Mouse (Mus musculus): ENCODE results near the gene Otub2. TPM values are rescaled to one million over a fixed set of nuclear protein-coding genes. Genes with fewer than 3 reads are reported as not detected.
A peak's percentile ranks its signal among the peaks of the same experiment; 100 is the strongest.
"Not testable (repeated sequence)": the region's sequence is repeated elsewhere in the genome, so short reads cannot be mapped to it uniquely, and the experiment has no call there.

Otub2 gene
- polyA plus RNA-seq, 1 experiment from 2014 or later = 24.0 TPM

- peak overlapping the region; percentile 97 for H3K9ac ChIP-seq
- no peaks in the 10 kb centered on the region for H3K9me3 ChIP-seq
- no peaks in the 10 kb centered on the region for H3K27me3 ChIP-seq
- WGBS = 12% methylated on average over 33 of the region's 33 CpGs
- peak overlapping the region; percentile 95 for H3K4me2 ChIP-seq
- H3K4me3 ChIP-seq = peak overlapping the region; percentile 88
- no peak; the same call in 1 of the 2 replicates for ATAC-seq (ENCODE audit: low FRiP score, low read depth)
- peaks cover 13% of the 10 kb centered on the region for H3K36me3 ChIP-seq
- peak overlapping the region; percentile 82 for H3K27ac ChIP-seq (replicated peaks)
- peaks cover 48% of the 10 kb centered on the region for H3K4me1 ChIP-seq (replicated peaks)
These were observed 36.7 kb downstream of the Otub2 start for GRCm38 (mm10) chr12:103425016-103425728.

- Histone ChIP-seq H3K27ac (replicated peaks) (peak within 1 kb of the TSS; percentile 82), H3K9ac (peak within 1 kb of the TSS; percentile 97), H3K4me3 (peak within 1 kb of the TSS; percentile 88), H3K27me3 (no peaks in the 10 kb centered on the region), H3K36me3 (peaks cover 13% of the 10 kb centered on the region), H3K4me1 (replicated peaks) (peaks cover 45% of the 10 kb centered on the region), H3K4me2 (peak within 1 kb of the TSS; percentile 95), H3K9me3 (no peaks in the 10 kb centered on the region)
- WGBS = 1% methylated on average over 33 of the region's 33 CpGs
- peak; percentile 99 for ATAC-seq (ENCODE audit: low FRiP score, low read depth)
These were observed 37.4 kb downstream of the Otub2 start, which contains the start of gene Ddx24 for GRCm38 (mm10) chr12:103425729-103426470. Ddx24 (minus strand) TSS chr12:103425830.

GRCm38 (mm10) chr12:103426710-103427109, 38.2 kb downstream of the Otub2 start:
- H3K27me3 ChIP-seq = no peaks in the 10 kb centered on the region
- H3K9ac ChIP-seq = no peak overlapping the region
- H3K4me2 ChIP-seq = no peak overlapping the region
- H3K9me3 ChIP-seq = no peaks in the 10 kb centered on the region
- ATAC-seq (ENCODE audit: low FRiP score, low read depth) = no peak
- H3K4me3 ChIP-seq = no peak overlapping the region
- H3K4me1 ChIP-seq (replicated peaks) = peaks cover 37% of the 10 kb centered on the region
- WGBS = 94% methylated on average over 7 of the region's 7 CpGs
- peaks cover 13% of the 10 kb centered on the region for H3K36me3 ChIP-seq
- H3K27ac ChIP-seq (replicated peaks) = 0 out of 2 replicates have a peak overlapping the region, but pooled peaks have one; percentile 48

GRCm38 (mm10) chr12:103433430-103433829, 44.9 kb downstream of the Otub2 start:
- no peaks in the 10 kb centered on the region for H3K9me3 ChIP-seq
- H3K27me3 ChIP-seq = no peaks in the 10 kb centered on the region
- WGBS = 92% methylated on average over 2 of the region's 2 CpGs
- H3K4me2 ChIP-seq = no peak overlapping the region
- H3K36me3 ChIP-seq = no peaks in the 10 kb centered on the region
- no peak for ATAC-seq (ENCODE audit: low FRiP score, low read depth)
- H3K4me3 ChIP-seq = no peak overlapping the region
- no peak overlapping the region for H3K27ac ChIP-seq (replicated peaks)
- H3K4me1 ChIP-seq (replicated peaks) = no peaks in the 10 kb centered on the region
- H3K9ac ChIP-seq = no peak overlapping the region

GRCm38 (mm10) chr12:103433986-103434731, 45.7 kb downstream of the Otub2 start, which contains the start of gene Ifi27:
Ifi27 (plus strand) TSS chr12:103434211.
- H3K27ac ChIP-seq (replicated peaks) = no peak within 1 kb of the TSS
- no peak within 1 kb of the TSS for H3K9ac ChIP-seq
- H3K4me3 ChIP-seq = no peak within 1 kb of the TSS
- no peaks in the 10 kb centered on the region for H3K27me3 ChIP-seq
- no peaks in the 10 kb centered on the region for H3K4me1 ChIP-seq (replicated peaks)
- no peaks in the 10 kb centered on the region for H3K36me3 ChIP-seq
- WGBS = 76% methylated on average over 8 of the region's 8 CpGs
- ATAC-seq (ENCODE audit: low FRiP score, low read depth) = no peak
- H3K4me2 ChIP-seq = no peak within 1 kb of the TSS
- no peaks in the 10 kb centered on the region for H3K9me3 ChIP-seq

GRCm38 (mm10) chr12:103434861-103435260, 46.4 kb downstream of the Otub2 start:
- Histone ChIP-seq H3K4me1 (replicated peaks) (no peaks in the 10 kb centered on the region), H3K36me3 (no peaks in the 10 kb centered on the region), H3K4me2 (no peak overlapping the region), H3K9me3 (no peaks in the 10 kb centered on the region), H3K27me3 (no peaks in the 10 kb centered on the region), H3K27ac (replicated peaks) (no peak overlapping the region), H3K9ac (no peak overlapping the region), H3K4me3 (no peak overlapping the region)
- ATAC-seq (ENCODE audit: low FRiP score, low read depth) = no peak

GRCm38 (mm10) chr12:103437601-103438000, 49.1 kb downstream of the Otub2 start:
- Histone ChIP-seq H3K4me3 (no peak overlapping the region), H3K27me3 (no peaks in the 10 kb centered on the region), H3K4me1 (replicated peaks) (no peaks in the 10 kb centered on the region), H3K27ac (replicated peaks) (no peak overlapping the region), H3K36me3 (no peaks in the 10 kb centered on the region), H3K9ac (no peak overlapping the region), H3K4me2 (no peak overlapping the region), H3K9me3 (no peaks in the 10 kb centered on the region)
- no peak for ATAC-seq (ENCODE audit: low FRiP score, low read depth)
- 90% methylated on average over 1 of the region's 1 CpGs for WGBS

- Histone ChIP-seq H3K27ac (replicated peaks) (no peak within 1 kb of the TSS), H3K36me3 (no peaks in the 10 kb centered on the region), H3K4me2 (no peak within 1 kb of the TSS), H3K9me3 (no peaks in the 10 kb centered on the region), H3K4me1 (replicated peaks) (no peaks in the 10 kb centered on the region), H3K27me3 (no peaks in the 10 kb centered on the region), H3K9ac (no peak within 1 kb of the TSS), H3K4me3 (no peak within 1 kb of the TSS)
- 60% methylated on average over 3 of the region's 3 CpGs for WGBS
- ATAC-seq (ENCODE audit: low FRiP score, low read depth) = no peak
These were observed 55.0 kb downstream of the Otub2 start, which contains the start of gene Ifi27l2a for GRCm38 (mm10) chr12:103443524-103443923. Ifi27l2a (minus strand) TSS chr12:103443680.

GRCm38 (mm10) chr12:103444261-103444660, 55.8 kb downstream of the Otub2 start:
- WGBS = 54% methylated on average over 4 of the region's 7 CpGs
- not testable (repeated sequence) for H3K9me3 ChIP-seq

GRCm38 (mm10) chr12:103445060-103445459, 56.6 kb downstream of the Otub2 start:
- Histone ChIP-seq H3K9me3 (no peaks in the 10 kb centered on the region), H3K4me3 (no peak overlapping the region), H3K36me3 (no peaks in the 10 kb centered on the region), H3K27me3 (no peaks in the 10 kb centered on the region), H3K4me2 (no peak overlapping the region), H3K9ac (no peak overlapping the region), H3K27ac (replicated peaks) (no peak overlapping the region), H3K4me1 (replicated peaks) (no peaks in the 10 kb centered on the region)
- 85% methylated on average over 3 of the region's 3 CpGs for WGBS
- ATAC-seq (ENCODE audit: low FRiP score, low read depth) = no peak

More at GRCm38 (mm10) chr12:103444261-103444660, 55.8 kb downstream of the Otub2 start:
- not testable (repeated sequence) for H3K4me1 ChIP-seq (replicated peaks); H3K27me3 ChIP-seq; H3K27ac ChIP-seq (replicated peaks); H3K4me2 ChIP-seq; H3K4me3 ChIP-seq; ATAC-seq (ENCODE audit: low FRiP score, low read depth); H3K9ac ChIP-seq; H3K36me3 ChIP-seq

- Histone ChIP-seq H3K9ac (no peak overlapping the region), H3K4me1 (replicated peaks) (no peaks in the 10 kb centered on the region), H3K4me2 (no peak overlapping the region), H3K9me3 (no peaks in the 10 kb centered on the region), H3K27ac (replicated peaks) (no peak overlapping the region), H3K36me3 (no peaks in the 10 kb centered on the region), H3K4me3 (no peak overlapping the region), H3K27me3 (no peaks in the 10 kb centered on the region)
- ATAC-seq (ENCODE audit: low FRiP score, low read depth) = no peak
These were observed 64.9 kb downstream of the Otub2 start for GRCm38 (mm10) chr12:103453361-103453760.

All from hindbrain, embryonic 15.5 days (tissue).